Mouse (Mus musculus) G1E (cell line): ENCODE measurements around the gene Prr18. TPM values are rescaled to one million over a fixed set of nuclear protein-coding genes. Genes with fewer than 3 reads are reported as not detected.

ENCODE experiments used
- ATAC-seq: 2 replicates; pipeline ENCODE4 v1.8.0; 2016; ENCODE audit warnings: mild to moderate bottlenecking; ENCODE audit not compliant: insufficient number of reproducible peaks, poor library complexity, low FRiP score, severe bottlenecking; ENCODE audit errors: extremely low read depth
- DNase-seq: peaks from one replicate; pipeline ENCODE4 v3.0.0; 2012; ENCODE audit warnings: low spot score
- H3K27me3 ChIP-seq: 2 replicates; pipeline ENCODE4 v1.6.1; 2012; ENCODE audit warnings: mild to moderate bottlenecking, low read length, inconsistent platforms; ENCODE audit not compliant: insufficient read depth
- H3K36me3 ChIP-seq: replicated peaks from 2 replicates; pipeline ENCODE3; 2012; ENCODE audit warnings: mild to moderate bottlenecking, inconsistent platforms
- H3K4me1 ChIP-seq: 2 replicates; pipeline ENCODE4 v1.6.1; 2012; ENCODE audit warnings: low read depth, low read length, inconsistent platforms, mixed read lengths; ENCODE audit not compliant: insufficient read depth
- H3K4me3 ChIP-seq: 2 replicates; pipeline ENCODE4 v1.5.1; 2012; ENCODE audit warnings: low read depth, mild to moderate bottlenecking, inconsistent platforms, low read length, moderate library complexity, mixed read lengths
- H3K9me3 ChIP-seq: replicated peaks from 2 replicates; pipeline ENCODE4 v1.6.1; 2012; ENCODE audit warnings: inconsistent platforms
- CTCF ChIP-seq: IDR thresholded peaks from 2 replicates; pipeline ENCODE4 v1.5.1; 2012; ENCODE audit warnings: low read depth, low read length, inconsistent platforms, mixed read lengths
- GATA1 ChIP-seq: IDR thresholded peaks from 2 replicates; pipeline ENCODE4 v1.6.1; 2012; ENCODE audit warnings: borderline replicate concordance, low read length, inconsistent platforms, mixed read lengths
- GATA2 ChIP-seq: IDR thresholded peaks from 2 replicates; pipeline ENCODE4 v1.6.1; 2012; ENCODE audit warnings: low read depth, low read length, inconsistent platforms, borderline replicate concordance
- POLR2AphosphoS5 ChIP-seq: IDR thresholded peaks from 2 replicates; pipeline ENCODE4 v1.6.1; 2012; ENCODE audit warnings: low read depth, low read length, inconsistent platforms; ENCODE audit not compliant: insufficient replicate concordance
- TAL1 ChIP-seq: conservative IDR thresholded peaks from 2 replicates; pipeline ENCODE4 v1.6.1; 2012; ENCODE audit warnings: low read depth, low read length, inconsistent platforms, mixed read lengths
- polyA plus RNA-seq: library from polyadenylated mRNA; stranded (reverse); fragments of >175 nt; gene quantifications from 2 replicates; pipeline ENCODE4 v1.2.3, GENCODE M21; 2012
- total RNA-seq, 2 experiments: library from RNA; stranded (forward) in 1 of 2; stranded (reverse) in 1 of 2; fragments of 200-1000 nt in 1 of 2; fragments of >200 nt in 1 of 2; fragmentation: Nextera tagmentation in 1 of 2; gene quantifications; 2 replicates each; pipeline ENCODE4 v1.2.3; 2014 to 2017

The Prr18 gene
- total and polyA plus RNA-seq, 3 experiments: 0.27 to 0.68 (median 0.27) TPM

DNA sequence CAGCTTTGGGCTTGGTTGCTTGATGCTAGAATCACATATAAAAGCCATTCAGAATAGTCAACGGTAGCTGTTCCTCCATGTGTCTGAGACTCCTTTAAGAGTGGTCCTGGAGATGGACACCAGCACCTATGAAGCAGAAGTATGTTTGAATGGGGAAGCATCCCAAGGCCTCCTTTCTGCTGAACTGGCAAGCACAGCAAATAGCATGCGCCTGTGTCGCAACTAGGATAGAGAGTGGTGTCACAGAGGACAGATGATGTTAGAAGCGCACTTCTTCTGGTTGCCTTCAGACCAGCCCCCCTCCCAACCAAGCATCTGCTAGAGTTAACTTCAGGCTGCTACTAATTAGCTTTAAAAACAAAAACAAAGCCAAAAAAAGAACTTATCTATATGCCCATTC, 53.2 kb downstream of the Prr18 start:
- H3K4me1 ChIP-seq: no peaks in the 10 kb centered on the region
- H3K9me3 ChIP-seq: no peaks in the 10 kb centered on the region
- DNase-seq (no peak), ATAC-seq (no peak)
- no peaks in the 10 kb centered on the region for H3K36me3 ChIP-seq
- H3K4me3 ChIP-seq: no peak overlapping the region
- H3K27me3 ChIP-seq: peaks cover 6% of the 10 kb centered on the region
- TF ChIP-seq GATA1 (no peak), POLR2AphosphoS5 (no peak), GATA2 (no peak), TAL1 (no peak), CTCF (no peak)

Other genes with a start within 250 kb of the Prr18 start
- gene Gm49673, start 189.7 kb upstream of the Prr18 start, total RNA-seq (2014; fragmentation: Nextera tagmentation): not detected in 2 replicates
- gene Gm49673, start 189.7 kb upstream of the Prr18 start, total RNA-seq (2017): not detected in 2 replicates
- 0.19 TPM in 1 of 2 replicates, not detected in the other for gene Gm49673, start 189.7 kb upstream of the Prr18 start, polyA plus RNA-seq
- 10.5 and 11.6 TPM in 2 replicates for gene Rnaset2a, start 189.4 kb upstream of the Prr18 start, total RNA-seq (2014; fragmentation: Nextera tagmentation)
- 22.3 and 22.7 TPM in 2 replicates for gene Rnaset2a, start 189.4 kb upstream of the Prr18 start, total RNA-seq (2017)
- 26.5 and 29.9 TPM in 2 replicates for gene Rnaset2a, start 189.4 kb upstream of the Prr18 start, polyA plus RNA-seq
- 24.8 and 28.4 TPM in 2 replicates for gene Fgfr1op, start 172.0 kb upstream of the Prr18 start, total RNA-seq (2014; fragmentation: Nextera tagmentation)
- gene Fgfr1op, start 172.0 kb upstream of the Prr18 start, total RNA-seq (2017): 46.3 and 47.3 TPM in 2 replicates
- gene Fgfr1op, start 172.0 kb upstream of the Prr18 start, polyA plus RNA-seq: 5.4 and 13.7 TPM in 2 replicates
- gene Ccr6, start 101.4 kb upstream of the Prr18 start, total RNA-seq (2014; fragmentation: Nextera tagmentation): not detected in 2 replicates
- not detected in 2 replicates for gene Ccr6, start 101.4 kb upstream of the Prr18 start, total RNA-seq (2017)
- gene Ccr6, start 101.4 kb upstream of the Prr18 start, polyA plus RNA-seq: not detected in 2 replicates
- gene Mpc1, start 54.6 kb upstream of the Prr18 start, total RNA-seq (2014; fragmentation: Nextera tagmentation): 48.2 and 59.4 TPM in 2 replicates
- gene Mpc1, start 54.6 kb upstream of the Prr18 start, total RNA-seq (2017): 89.6 and 109 TPM in 2 replicates
- gene Mpc1, start 54.6 kb upstream of the Prr18 start, polyA plus RNA-seq: 14.7 and 17.5 TPM in 2 replicates
- 23.0 and 23.7 TPM in 2 replicates for gene Sft2d1, start 26.4 kb upstream of the Prr18 start, total RNA-seq (2014; fragmentation: Nextera tagmentation)
- 29.1 and 33.8 TPM in 2 replicates for gene Sft2d1, start 26.4 kb upstream of the Prr18 start, total RNA-seq (2017)
- 62.6 and 64.1 TPM in 2 replicates for gene Sft2d1, start 26.4 kb upstream of the Prr18 start, polyA plus RNA-seq
- not detected in 2 replicates for gene T2, start 18.5 kb downstream of the Prr18 start, total RNA-seq (2014; fragmentation: Nextera tagmentation)
- gene T2, start 18.5 kb downstream of the Prr18 start, total RNA-seq (2017): not detected in 2 replicates
- gene T2, start 18.5 kb downstream of the Prr18 start, polyA plus RNA-seq: not detected in 2 replicates
- gene T, start 97.0 kb downstream of the Prr18 start, total RNA-seq (2014; fragmentation: Nextera tagmentation): not detected in 2 replicates
- gene T, start 97.0 kb downstream of the Prr18 start, total RNA-seq (2017): 0.05 TPM in 1 of 2 replicates, not detected in the other
- gene T, start 97.0 kb downstream of the Prr18 start, polyA plus RNA-seq: not detected in 2 replicates
- gene Pde10a, start 187.9 kb downstream of the Prr18 start, total RNA-seq (2014; fragmentation: Nextera tagmentation): 0.44 and 0.83 TPM in 2 replicates
- gene Pde10a, start 187.9 kb downstream of the Prr18 start, total RNA-seq (2017): 0.17 and 0.27 TPM in 2 replicates
- not detected in 2 replicates for gene Pde10a, start 187.9 kb downstream of the Prr18 start, polyA plus RNA-seq
- not detected in 2 replicates for gene Gm17087, start 229.5 kb downstream of the Prr18 start, total RNA-seq (2014; fragmentation: Nextera tagmentation)
- not detected in 2 replicates for gene Gm17087, start 229.5 kb downstream of the Prr18 start, total RNA-seq (2017)
- gene Gm17087, start 229.5 kb downstream of the Prr18 start, polyA plus RNA-seq: not detected in 2 replicates